Mouse (Mus musculus): ENCODE results near the gene Nat8l. TPM values are rescaled to one million over a fixed set of nuclear protein-coding genes. Genes with fewer than 3 reads are reported as not detected.

Nat8l gene
- polyA plus RNA-seq, 1 experiment from 2014 or later, result 0.25 TPM

- H3K9ac ChIP-seq (ENCODE audit: low read depth, low read length), result no peak overlapping the region
- H3K27me3 ChIP-seq (ENCODE audit: insufficient read depth, low read length), result no peaks in the 10 kb centered on the region
- 0 out of 2 replicates have a peak, but pooled peaks cover 5% of the 10 kb centered on the region for H3K9me3 ChIP-seq (replicated peaks; ENCODE audit: low read length)
- no peak for ATAC-seq (replicated peaks; ENCODE audit: low FRiP score, low read depth)
- 62% methylated on average over 4 of the region's 4 CpGs for WGBS
- H3K27ac ChIP-seq, result no peak overlapping the region
- no peak overlapping the region for H3K4me2 ChIP-seq (ENCODE audit: low read length)
- no peaks in the 10 kb centered on the region for H3K36me3 ChIP-seq (ENCODE audit: insufficient read depth, low read length)
- DNase-seq (ENCODE audit: low spot score), result no peak
- no peak overlapping the region for H3K4me3 ChIP-seq (replicated peaks; ENCODE audit: low read depth, low read length)
- H3K4me1 ChIP-seq (replicated peaks; ENCODE audit: insufficient read depth, low read length), result no peaks in the 10 kb centered on the region
- TF ChIP-seq CTCF (IDR thresholded peaks at IDR 0.05; ENCODE audit: low read depth), result no peak
Observed at GRCm38 (mm10) chr5:33959382-33959781, 36.4 kb upstream of the Nat8l start.

- Histone ChIP-seq H3K27ac (no peak overlapping the region), H3K36me3 (ENCODE audit: insufficient read depth, low read length) (no peaks in the 10 kb centered on the region), H3K9me3 (replicated peaks; ENCODE audit: low read length) (no peaks in the 10 kb centered on the region), H3K4me1 (replicated peaks; ENCODE audit: insufficient read depth, low read length) (no peaks in the 10 kb centered on the region), H3K9ac (ENCODE audit: low read depth, low read length) (no peak overlapping the region), H3K27me3 (ENCODE audit: insufficient read depth, low read length) (no peaks in the 10 kb centered on the region), H3K4me3 (replicated peaks; ENCODE audit: low read depth, low read length) (no peak overlapping the region), H3K4me2 (ENCODE audit: low read length) (no peak overlapping the region)
- TF ChIP-seq CTCF (IDR thresholded peaks at IDR 0.05; ENCODE audit: low read depth), result no peak
- ATAC-seq (replicated peaks; ENCODE audit: low FRiP score, low read depth) (no peak), DNase-seq (ENCODE audit: low spot score) (no peak)
- 65% methylated on average over 2 of the region's 2 CpGs for WGBS
Observed at GRCm38 (mm10) chr5:33974736-33975135, 21.0 kb upstream of the Nat8l start.

- DNase-seq (ENCODE audit: low spot score), result no peak
- WGBS, result 41% methylated on average over 3 of the region's 3 CpGs
- H3K9ac ChIP-seq (ENCODE audit: low read depth, low read length), result no peak overlapping the region
- no peaks in the 10 kb centered on the region for H3K9me3 ChIP-seq (replicated peaks; ENCODE audit: low read length)
- no peak overlapping the region for H3K4me2 ChIP-seq (ENCODE audit: low read length)
- no peaks in the 10 kb centered on the region for H3K27me3 ChIP-seq (ENCODE audit: insufficient read depth, low read length)
- no peak for TF ChIP-seq CTCF (IDR thresholded peaks at IDR 0.05; ENCODE audit: low read depth)
- no peaks in the 10 kb centered on the region for H3K36me3 ChIP-seq (ENCODE audit: insufficient read depth, low read length)
- H3K27ac ChIP-seq, result no peak overlapping the region
- no peak for ATAC-seq (replicated peaks; ENCODE audit: low FRiP score, low read depth)
- no peak overlapping the region for H3K4me3 ChIP-seq (replicated peaks; ENCODE audit: low read depth, low read length)
- no peaks in the 10 kb centered on the region for H3K4me1 ChIP-seq (replicated peaks; ENCODE audit: insufficient read depth, low read length)
Observed at GRCm38 (mm10) chr5:33976267-33976666, 19.5 kb upstream of the Nat8l start.

GRCm38 (mm10) chr5:33982731-33983259, 13.0 kb upstream of the Nat8l start:
- peak overlapping the region; percentile 98 for H3K4me2 ChIP-seq (ENCODE audit: low read length)
- ATAC-seq (replicated peaks; ENCODE audit: low FRiP score, low read depth) (peak; percentile 23; the same call in 1 of the 2 replicates), DNase-seq (ENCODE audit: low spot score) (peak; percentile 9)
- H3K4me3 ChIP-seq (replicated peaks; ENCODE audit: low read depth, low read length), result peak overlapping the region; percentile 76
- no peaks in the 10 kb centered on the region for H3K27me3 ChIP-seq (ENCODE audit: insufficient read depth, low read length)
- peak overlapping the region; percentile 71 for H3K9ac ChIP-seq (ENCODE audit: low read depth, low read length)
- H3K36me3 ChIP-seq (ENCODE audit: insufficient read depth, low read length), result no peaks in the 10 kb centered on the region
- peaks cover 3% of the 10 kb centered on the region; the same call in 1 of the 2 replicates for H3K4me1 ChIP-seq (replicated peaks; ENCODE audit: insufficient read depth, low read length)
- WGBS, result 5% methylated on average over 26 of the region's 26 CpGs
- H3K27ac ChIP-seq, result no peak overlapping the region
- no peak for TF ChIP-seq CTCF (IDR thresholded peaks at IDR 0.05; ENCODE audit: low read depth)
- H3K9me3 ChIP-seq (replicated peaks; ENCODE audit: low read length), result no peaks in the 10 kb centered on the region

- DNase-seq (ENCODE audit: low spot score) (peak; percentile 85), ATAC-seq (replicated peaks; ENCODE audit: low FRiP score, low read depth) (peak; percentile 82)
- H3K4me3 ChIP-seq (replicated peaks; ENCODE audit: low read depth, low read length), result peak within 1 kb of the TSS; percentile 76
- peak within 1 kb of the TSS; percentile 8; the same call in 1 of the 2 replicates for H3K27ac ChIP-seq
- peak within 1 kb of the TSS; percentile 98 for H3K4me2 ChIP-seq (ENCODE audit: low read length)
- peak; percentile 60 for TF ChIP-seq CTCF (IDR thresholded peaks at IDR 0.05; ENCODE audit: low read depth)
- WGBS, result under 1% methylated on average over 82 of the region's 88 CpGs
- peaks cover 3% of the 10 kb centered on the region; the same call in 1 of the 2 replicates for H3K4me1 ChIP-seq (replicated peaks; ENCODE audit: insufficient read depth, low read length)
- H3K9me3 ChIP-seq (replicated peaks; ENCODE audit: low read length), result no peaks in the 10 kb centered on the region
- no peaks in the 10 kb centered on the region for H3K27me3 ChIP-seq (ENCODE audit: insufficient read depth, low read length)
- H3K36me3 ChIP-seq (ENCODE audit: insufficient read depth, low read length), result no peaks in the 10 kb centered on the region
- peak within 1 kb of the TSS; percentile 71 for H3K9ac ChIP-seq (ENCODE audit: low read depth, low read length)
Observed at GRCm38 (mm10) chr5:33983309-33984121, 12.3 kb upstream of the Nat8l start, which contains the start of gene Gm1673. TSS of gene Gm1673 (plus strand) at chr5:33983433.

Measured in kidney, postnatal 0 days (tissue).